Mouse (Mus musculus): ENCODE measurements around the gene Hapln1.
A peak's percentile ranks its signal among the peaks of the same experiment; 100 is the strongest.

The Hapln1 gene

DNA sequence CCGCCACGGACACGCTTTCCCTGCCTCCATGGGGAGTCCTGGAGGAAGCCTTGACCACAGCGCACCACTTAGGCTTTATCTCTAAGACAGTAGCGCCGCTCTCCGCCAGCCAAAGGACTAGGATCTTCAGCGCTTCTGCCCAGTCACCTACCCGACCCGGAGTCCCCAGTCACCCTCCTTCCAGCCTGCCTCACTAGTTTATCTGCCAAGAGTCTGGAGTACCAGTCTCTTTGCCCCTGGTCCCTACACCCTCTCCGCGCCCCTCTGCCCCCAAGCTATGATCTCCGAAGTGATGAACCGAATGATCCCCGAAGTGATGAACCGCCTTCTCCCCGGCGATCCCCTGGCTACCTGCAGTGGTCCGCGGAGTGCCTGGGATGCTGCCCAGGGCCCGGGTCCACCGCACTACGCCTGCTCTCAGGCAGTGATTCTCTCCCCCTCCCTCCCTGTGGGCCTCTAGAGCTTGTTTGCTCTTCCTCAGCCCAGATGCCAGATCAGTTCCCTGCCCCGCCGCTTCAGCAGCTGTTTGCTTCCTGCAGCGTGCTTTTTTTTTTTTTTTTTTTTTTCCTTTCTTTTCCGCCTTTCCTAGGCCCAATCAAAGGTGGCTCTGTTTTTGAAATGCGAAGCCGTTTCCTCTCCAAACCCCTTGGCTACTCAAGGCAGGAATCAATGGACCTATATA lies at the start of gene Hapln1:
Hapln1 (plus strand) TSS at position 592 of the 682 bp plus-strand sequence.
- DNase-seq = peak; percentile 59 to 69

- DNase-seq = peak in 1 of 2 experiments; percentile 2
Measured at GRCm38 (mm10) chr13:89493169-89493568, 46.4 kb upstream of the Hapln1 start.

GRCm38 (mm10) chr13:89493678-89494077 lies 45.9 kb upstream of the Hapln1 start:
- no peak for DNase-seq

- no peak for DNase-seq
Measured at GRCm38 (mm10) chr13:89496569-89496968, 43.0 kb upstream of the Hapln1 start.

DNA sequence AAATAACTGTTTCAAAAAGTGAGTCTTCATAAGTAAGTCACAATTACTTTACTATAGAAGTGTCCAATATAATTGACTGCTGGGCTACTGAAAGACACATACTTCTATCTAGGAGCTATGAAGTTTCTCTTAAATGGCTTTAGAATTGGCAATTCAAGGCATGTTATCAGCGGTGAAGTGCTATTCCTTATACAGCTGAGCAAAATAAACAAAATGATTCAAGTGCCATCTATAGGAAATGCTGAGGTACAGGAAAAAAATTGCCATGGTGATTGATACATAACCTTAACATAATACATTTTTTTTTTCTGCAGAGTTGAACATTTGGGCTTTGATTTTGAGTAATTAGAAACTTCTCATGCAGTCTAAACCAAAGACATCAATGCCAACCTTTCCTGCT lies 40.2 kb upstream of the Hapln1 start:
- DNase-seq = no peak

GRCm38 (mm10) chr13:89521507-89521908 lies 18.1 kb upstream of the Hapln1 start:
- no peak for DNase-seq

DNA sequence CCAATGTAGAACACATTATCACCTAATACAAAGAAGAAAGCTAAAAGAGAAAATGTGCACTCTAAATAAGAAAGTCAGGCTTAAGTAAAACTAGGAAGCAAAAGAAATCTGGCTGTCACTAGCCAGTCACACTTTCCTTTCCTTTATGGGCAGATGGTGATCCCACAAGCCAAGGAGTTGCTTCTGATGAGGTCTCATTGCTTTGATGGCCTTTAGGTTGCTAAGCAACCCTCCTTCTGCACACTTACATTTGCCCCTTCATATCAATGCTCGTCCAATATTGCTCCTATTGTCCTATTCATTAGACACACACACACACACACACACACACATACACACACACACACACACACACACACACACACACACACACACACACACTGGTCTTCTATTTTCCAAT lies 10.9 kb upstream of the Hapln1 start:
- no peak for DNase-seq

GRCm38 (mm10) chr13:89530386-89530785 lies 9.2 kb upstream of the Hapln1 start:
- DNase-seq = no peak

DNA sequence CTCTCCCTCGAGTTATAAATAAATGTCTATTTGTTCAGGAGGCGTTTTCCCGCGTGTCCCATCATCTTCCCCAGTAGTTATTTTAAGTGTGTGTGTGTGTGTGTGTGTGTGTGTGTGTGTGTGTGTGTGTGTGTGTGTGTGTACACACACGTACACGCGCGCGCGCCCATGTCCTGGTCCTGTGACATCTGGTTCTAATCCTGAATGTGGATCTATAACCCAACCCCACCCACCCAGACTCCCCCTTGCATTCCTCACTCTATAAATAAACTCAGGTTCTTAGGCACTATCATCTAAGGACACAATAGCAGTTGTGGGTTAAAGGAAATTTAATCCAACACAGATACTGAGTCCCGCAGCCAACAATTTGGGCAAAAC lies 280 bp downstream of the Hapln1 start:
- DNase-seq = no peak

DNA sequence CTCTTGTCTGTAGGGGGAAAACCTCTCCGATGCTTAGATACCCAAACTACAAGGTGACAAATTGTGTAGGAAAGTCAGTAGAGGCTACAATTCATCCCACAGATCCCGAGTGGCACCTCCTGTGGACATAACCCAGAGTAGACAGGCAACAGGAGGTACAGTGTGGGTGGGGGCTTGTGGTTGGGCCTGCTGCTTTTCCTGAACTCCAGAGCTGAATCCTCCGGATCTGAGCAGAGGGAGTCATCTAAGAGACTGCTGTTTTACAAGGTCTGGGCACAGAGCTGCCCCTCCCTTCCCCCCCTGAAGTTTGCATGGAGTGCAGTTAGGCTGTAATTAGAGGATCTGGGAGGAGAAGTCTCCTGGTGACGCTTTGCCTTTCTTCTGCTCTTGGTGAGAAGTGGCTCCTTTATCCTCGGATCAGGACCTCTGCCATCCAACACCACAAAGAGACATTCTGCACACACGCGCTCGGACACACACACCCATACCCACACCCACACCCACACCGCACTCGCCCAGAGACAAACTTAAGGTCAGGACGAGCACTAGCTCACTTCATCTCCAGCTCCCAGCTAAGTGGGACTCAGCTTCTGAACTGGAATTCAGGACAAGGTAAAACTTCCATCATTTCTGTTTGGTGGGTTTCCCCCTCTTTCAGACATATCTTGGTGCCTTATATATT lies 846 bp downstream of the Hapln1 start:
- DNase-seq = peak; percentile 6 to 27

DNA sequence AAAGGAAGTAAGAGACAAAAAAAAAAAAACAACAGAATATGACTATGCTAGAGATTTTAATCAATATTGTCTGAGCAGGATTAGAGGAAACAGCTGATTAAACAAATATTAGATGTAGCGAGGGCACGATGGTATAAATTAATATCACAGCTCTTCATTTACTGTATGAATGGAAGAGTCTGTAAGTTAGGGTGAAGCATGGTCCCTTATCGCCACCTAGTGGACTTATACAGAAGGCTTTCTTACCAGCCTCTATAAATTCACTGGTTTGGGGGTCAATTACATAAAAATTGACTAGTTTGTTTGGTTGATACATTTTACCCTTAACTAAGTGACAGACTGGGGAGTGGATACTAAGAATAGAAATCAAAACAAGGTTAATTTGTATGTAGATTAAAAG lies 3.4 kb downstream of the Hapln1 start:
- peak; percentile 7 to 10 for DNase-seq

DNA sequence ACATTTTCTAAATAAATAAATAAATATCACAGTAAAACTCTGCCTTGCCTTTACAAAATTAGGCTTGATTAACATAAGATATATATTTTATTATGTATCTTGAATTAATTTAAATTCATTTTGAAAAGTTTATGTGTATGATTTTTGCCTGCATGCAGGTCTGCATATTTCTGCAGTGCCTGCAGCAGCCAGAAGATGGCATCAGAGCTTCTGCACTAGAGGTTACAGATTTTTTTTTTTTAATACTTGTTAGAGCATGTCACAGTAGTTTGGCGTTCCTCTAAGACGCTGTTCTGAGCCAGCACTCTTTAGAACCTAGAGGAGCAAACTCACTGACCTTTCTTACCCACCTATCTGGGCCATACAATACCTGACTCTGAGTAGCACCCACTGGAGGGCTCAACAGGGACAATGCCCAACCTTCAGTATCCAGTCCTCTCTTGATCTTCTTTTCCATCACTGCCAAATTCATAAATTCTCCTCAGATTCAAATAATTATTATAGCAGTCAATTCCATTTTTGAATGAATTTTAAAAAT lies 8.7 kb downstream of the Hapln1 start:
- DNase-seq = peak; percentile 85 to 86

- DNase-seq = no peak
Measured at GRCm38 (mm10) chr13:89549507-89549906, 9.9 kb downstream of the Hapln1 start.

DNA sequence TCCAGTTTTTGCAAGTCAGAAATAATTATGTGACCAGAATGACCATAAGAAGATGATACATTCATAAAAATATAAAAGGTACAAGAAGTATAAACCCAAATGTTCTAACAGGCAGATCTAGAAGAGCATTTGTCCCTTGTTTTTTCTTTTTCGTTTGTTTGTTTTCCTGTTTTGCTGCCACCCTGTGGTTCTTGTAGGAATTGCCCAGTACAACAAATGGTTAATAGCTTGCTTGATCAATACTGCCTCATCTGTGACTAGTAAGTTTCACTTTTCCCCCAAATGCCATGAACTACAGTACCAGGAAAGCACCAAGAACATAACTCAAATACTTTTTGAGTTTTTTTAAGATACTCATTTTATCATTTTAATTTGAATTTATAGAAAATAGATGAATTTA lies 11.9 kb downstream of the Hapln1 start:
- peak; percentile 15 to 17 for DNase-seq

GRCm38 (mm10) chr13:89564518-89564917 lies 24.9 kb downstream of the Hapln1 start:
- no peak for DNase-seq

DNA sequence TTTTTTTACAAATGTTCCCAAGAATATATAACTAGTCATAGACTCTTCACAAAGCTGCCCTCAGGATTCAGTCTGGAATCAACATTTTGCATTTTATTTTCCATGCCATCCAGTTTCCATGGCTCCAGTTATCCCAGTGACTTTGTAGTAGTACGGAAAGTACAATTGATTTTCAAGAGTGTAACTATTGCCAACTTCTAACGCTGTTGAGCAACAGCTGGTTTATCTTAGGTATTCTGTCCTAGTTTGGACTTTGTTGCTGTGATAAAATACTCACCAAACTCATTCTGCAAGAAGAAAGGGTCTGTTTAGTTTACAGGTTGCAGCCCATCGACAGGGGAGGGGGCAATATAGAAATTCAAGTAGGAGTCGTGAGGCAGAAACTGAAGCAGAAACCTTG lies 26.7 kb downstream of the Hapln1 start:
- DNase-seq = no peak

GRCm38 (mm10) chr13:89579115-89579514 lies 39.5 kb downstream of the Hapln1 start:
- DNase-seq = no peak

GRCm38 (mm10) chr13:89583138-89583746 lies 43.6 kb downstream of the Hapln1 start:
- DNase-seq = no peak

DNA sequence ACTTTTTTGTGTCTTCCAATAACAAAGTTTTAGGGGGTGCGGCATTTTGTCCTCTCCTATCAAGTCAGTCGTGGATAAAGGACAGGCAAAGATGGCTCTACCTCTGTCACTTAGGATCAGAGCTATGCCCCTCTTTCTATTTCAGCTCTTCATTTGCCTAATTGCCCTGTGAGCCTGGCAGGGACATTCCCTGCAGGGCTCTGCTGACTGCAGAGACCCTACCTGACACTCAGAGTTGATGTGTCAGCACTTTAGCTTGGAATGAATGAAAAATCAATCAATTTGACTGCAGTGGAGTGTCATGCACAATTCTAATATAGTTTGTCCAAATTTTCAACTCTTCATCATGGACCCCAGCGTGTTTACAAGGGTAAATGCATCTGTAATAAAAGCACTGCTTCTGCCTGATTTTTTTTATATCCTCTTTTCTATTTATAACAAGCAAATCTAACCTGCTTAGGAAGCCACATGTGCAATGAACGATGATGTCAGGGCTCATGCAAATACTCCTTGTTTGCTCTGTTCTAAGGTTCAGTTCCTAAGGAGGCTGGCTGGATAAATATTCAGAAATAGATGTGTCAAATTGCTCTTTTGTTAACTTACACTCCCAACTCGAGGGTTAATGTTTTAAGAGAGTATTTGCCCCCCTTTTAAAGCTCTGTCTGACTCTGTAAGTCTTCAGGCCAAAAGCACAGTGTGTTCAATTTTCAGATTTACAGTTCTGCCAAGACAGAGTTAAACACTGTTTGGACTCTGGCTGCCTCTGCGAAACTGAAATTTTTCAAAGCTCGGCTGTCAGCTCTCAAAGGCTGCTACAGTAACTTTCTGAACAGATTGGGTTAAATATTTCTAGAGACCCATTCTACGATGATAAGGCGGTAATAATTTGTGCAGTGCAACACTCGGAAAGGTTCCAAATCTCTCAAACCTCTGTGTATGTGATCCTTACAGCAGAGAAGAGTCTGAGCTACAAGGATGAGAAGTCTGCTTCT lies 44.4 kb downstream of the Hapln1 start:
- peak in 1 of 2 experiments; percentile 2 for DNase-seq

GRCm38 (mm10) chr13:89585144-89585543 lies 45.5 kb downstream of the Hapln1 start:
- peak; percentile 6 to 28 for DNase-seq

DNA sequence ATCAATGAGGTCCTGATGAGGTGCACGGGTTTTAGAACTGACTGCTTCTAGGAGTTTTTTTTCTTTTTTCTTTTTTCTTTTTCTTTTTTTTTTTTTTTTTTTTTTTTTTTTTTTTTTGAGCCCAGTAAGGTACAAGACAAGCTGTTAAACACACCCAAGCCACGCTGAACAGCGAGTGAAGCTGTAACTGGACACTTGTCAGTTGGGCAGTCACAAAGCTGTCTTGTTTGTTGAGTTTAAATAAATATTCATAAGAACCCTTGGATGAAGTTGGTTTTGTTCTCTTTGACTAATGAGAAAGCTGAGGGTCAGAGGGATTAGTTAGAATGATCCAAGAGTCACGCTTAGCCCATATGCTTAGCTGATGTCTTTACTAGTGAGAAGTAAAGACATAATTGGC lies 55.5 kb downstream of the Hapln1 start:
- DNase-seq = no peak

DNA sequence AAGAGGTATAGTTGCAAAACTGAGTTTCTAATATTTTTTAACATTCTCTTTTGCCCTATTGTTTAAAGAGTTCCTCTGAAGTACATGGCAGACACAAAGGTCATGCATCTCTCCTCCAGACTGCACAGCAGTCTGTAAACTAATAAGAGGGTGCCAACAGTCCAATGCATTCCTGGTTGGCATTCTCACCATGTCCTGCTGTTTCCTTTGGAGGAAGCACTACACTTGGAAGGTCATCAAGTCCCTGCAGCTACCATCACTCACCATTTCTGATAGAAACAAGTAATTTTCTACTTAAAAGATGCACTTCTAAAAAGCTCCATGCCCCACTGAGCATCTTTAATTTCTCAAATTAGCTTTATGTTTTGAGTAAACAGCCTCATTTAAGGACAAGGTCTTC lies 57.8 kb downstream of the Hapln1 start:
- DNase-seq = no peak

GRCm38 (mm10) chr13:89600466-89600865 lies 60.9 kb downstream of the Hapln1 start:
- DNase-seq = no peak
